Mouse (Mus musculus) bone marrow macrophage, adult 2 months (primary cell): ENCODE results near the gene Gpr137.

ENCODE experiments used
- CTCF ChIP-seq: IDR thresholded peaks from 2 replicates; pipeline ENCODE4 v1.5.1; 2012; ENCODE audit warnings: low read depth, mild to moderate bottlenecking, low read length, moderate library complexity
- POLR2A ChIP-seq: IDR thresholded peaks from 2 replicates; pipeline ENCODE4 v1.6.1; 2012; ENCODE audit warnings: mild to moderate bottlenecking, low read depth, low read length, borderline replicate concordance

DNA sequence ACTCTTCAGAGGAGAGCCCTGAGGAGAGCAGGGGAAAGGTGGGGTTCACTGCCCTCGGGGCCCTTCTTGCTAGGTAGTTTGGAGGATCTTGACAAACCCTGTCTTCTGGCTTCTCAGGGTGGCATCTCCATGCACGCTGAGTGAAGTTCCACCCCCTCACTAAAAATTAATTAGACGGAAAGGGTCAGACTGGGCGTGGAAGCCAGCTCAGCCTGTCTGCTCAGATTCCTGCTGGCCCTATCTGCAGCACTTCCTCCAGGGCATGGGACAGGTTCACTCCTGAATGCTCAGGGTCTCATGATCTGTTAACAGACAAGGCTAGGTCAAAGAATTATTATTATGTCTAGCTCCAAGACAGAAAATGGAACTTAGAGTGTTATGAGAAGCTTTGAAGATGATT lies 49.8 kb downstream of the Gpr137 start:
- TF ChIP-seq CTCF (no peak), POLR2A (no peak)
